In genomic region chr8:84069750-84070149, GRCm38 (mm10) we compare ENCODE assay signal across 16 mouse cellular contexts. TPM values are rescaled to one million over a fixed set of nuclear protein-coding genes. Genes with fewer than 3 reads are reported as not detected.
A peak's percentile ranks its signal among the peaks of the same experiment; 100 is the strongest.
DNase-seq lines count a peak whose midpoint lies in the region; ATAC-seq and TF ChIP-seq lines count a peak whose summit lies in the region.
"Had no signal": no experiment of that assay in that cellular context is flagged by ENCODE, and none has a peak within 500 bp of the region (broad histone marks: within the 10 kb centered on the region; RNA-seq: fewer than 3 reads in every experiment).

No protein-coding gene starts in this region.

- peaks cover 24% of the 10 kb centered on the region; the same call in 1 of the 2 replicates for H3K4me1 ChIP-seq in forebrain, postnatal 0 days (ENCODE audit: insufficient read depth)
- peaks cover 47% of the 10 kb centered on the region for H3K4me1 ChIP-seq in forebrain, embryonic 16.5 days (replicated peaks; ENCODE audit: control insufficient read depth, insufficient read depth, low read length)
- H3K4me1 ChIP-seq in midbrain, embryonic 16.5 days (ENCODE audit: control insufficient read depth, insufficient read depth, low read length), result peaks cover 53% of the 10 kb centered on the region
- peaks cover 69% of the 10 kb centered on the region for H3K4me1 ChIP-seq in midbrain, embryonic 10.5 days
- peaks cover 8% of the 10 kb centered on the region; the same call in 1 of the 2 replicates for H3K4me1 ChIP-seq in stomach, postnatal 0 days (replicated peaks; ENCODE audit: control insufficient read depth, insufficient read depth)

- WGBS in forebrain, postnatal 0 days, result 34% methylated on average over 2 of the region's 2 CpGs
- 31% methylated on average over 2 of the region's 2 CpGs for WGBS in forebrain, embryonic 16.5 days
- 46% methylated on average over 2 of the region's 2 CpGs for WGBS in midbrain, embryonic 16.5 days
- WGBS in midbrain, embryonic 10.5 days, result 74% methylated on average over 2 of the region's 2 CpGs
- WGBS in stomach, postnatal 0 days, result 56% methylated on average over 2 of the region's 2 CpGs

- H3K36me3 ChIP-seq in forebrain, postnatal 0 days (ENCODE audit: insufficient read depth), result peaks cover 6% of the 10 kb centered on the region; the same call in 1 of the 2 replicates
- no peaks in the 10 kb centered on the region for H3K36me3 ChIP-seq in forebrain, embryonic 16.5 days (ENCODE audit: control insufficient read depth, insufficient read depth)
- H3K36me3 ChIP-seq in midbrain, embryonic 16.5 days (ENCODE audit: control insufficient read depth, insufficient read depth, low read length), result no peaks in the 10 kb centered on the region
- peaks cover 11% of the 10 kb centered on the region for H3K36me3 ChIP-seq in midbrain, embryonic 10.5 days
- H3K36me3 ChIP-seq in stomach, postnatal 0 days (ENCODE audit: control insufficient read depth, insufficient read depth, low read length), result no peaks in the 10 kb centered on the region

- no peak overlapping the region for H3K9ac ChIP-seq in forebrain, postnatal 0 days
- no peak overlapping the region for H3K9ac ChIP-seq in forebrain, embryonic 16.5 days (replicated peaks; ENCODE audit: low read depth, low read length)
- H3K9ac ChIP-seq in midbrain, embryonic 16.5 days (ENCODE audit: low read depth, low read length), result peak overlapping the region; percentile 1; the same call in 1 of the 2 replicates
- H3K9ac ChIP-seq in stomach, postnatal 0 days (ENCODE audit: low read length), result no peak overlapping the region; the same call in 1 of the 2 replicates

- no peaks in the 10 kb centered on the region for H3K9me3 ChIP-seq in forebrain, postnatal 0 days (ENCODE audit: low read length)
- no peaks in the 10 kb centered on the region for H3K9me3 ChIP-seq in forebrain, embryonic 16.5 days (ENCODE audit: control insufficient read depth, low read length)
- no peaks in the 10 kb centered on the region for H3K9me3 ChIP-seq in midbrain, embryonic 16.5 days (replicated peaks; ENCODE audit: control insufficient read depth, low read length, poor library complexity, severe bottlenecking)
- H3K9me3 ChIP-seq in midbrain, embryonic 10.5 days (replicated peaks), result no peaks in the 10 kb centered on the region
- no peaks in the 10 kb centered on the region for H3K9me3 ChIP-seq in stomach, postnatal 0 days (ENCODE audit: control insufficient read depth, low read length)

- ATAC-seq in forebrain, postnatal 0 days, result no peak
- no peak for ATAC-seq in forebrain, embryonic 16.5 days
- ATAC-seq in midbrain, embryonic 16.5 days, result no peak
- ATAC-seq in stomach, postnatal 0 days (ENCODE audit: low FRiP score, low TSS enrichment), result no peak

- H3K27ac ChIP-seq in forebrain, postnatal 0 days (ENCODE audit: low read depth, low read length), result peak overlapping the region; percentile 64
- H3K27ac ChIP-seq in forebrain, embryonic 16.5 days (ENCODE audit: low read length), result no peak overlapping the region
- peak overlapping the region; percentile 50 for H3K27ac ChIP-seq in midbrain, embryonic 16.5 days (ENCODE audit: low read length)
- H3K27ac ChIP-seq in midbrain, embryonic 10.5 days (replicated peaks), result no peak overlapping the region
- H3K27ac ChIP-seq in stomach, postnatal 0 days (replicated peaks), result peak overlapping the region; percentile 40; the same call in 1 of the 2 replicates

- no peak for DNase-seq in forebrain, postnatal 0 days
- DNase-seq in kidney, adult 9 months, result peak; percentile 21
- DNase-seq in kidney, adult 18-20 months, result no peak
- no peak for DNase-seq in midbrain, embryonic 10.5 days (ENCODE audit: low spot score)
- no peak for DNase-seq in stomach, postnatal 0 days (ENCODE audit: low spot score)
- DNase-seq in thymus, postnatal 36 days, result no peak
- DNase-seq: cerebellum, postnatal 10 days; gastrocnemius, postnatal 10 days; heart, postnatal 36 days; left cerebral cortex, postnatal 4 days; right cerebral cortex, adult 18-20 months had no signal

- TF ChIP-seq EP300 in stomach, postnatal 0 days (optimal IDR thresholded peaks at IDR 0.05), result no peak

- no peaks in the 10 kb centered on the region for H3K27me3 ChIP-seq in forebrain, postnatal 0 days (ENCODE audit: insufficient read depth, low read length)
- H3K27me3 ChIP-seq in forebrain, embryonic 16.5 days (replicated peaks; ENCODE audit: control insufficient read depth, insufficient read depth, low read length), result no peaks in the 10 kb centered on the region
- no peaks in the 10 kb centered on the region for H3K27me3 ChIP-seq in midbrain, embryonic 16.5 days (ENCODE audit: control insufficient read depth, insufficient read depth, low read depth, low read length)
- H3K27me3 ChIP-seq in midbrain, embryonic 10.5 days (ENCODE audit: low read depth, poor library complexity, severe bottlenecking), result no peaks in the 10 kb centered on the region
- H3K27me3 ChIP-seq in stomach, postnatal 0 days (ENCODE audit: control insufficient read depth, insufficient read depth, low read length), result no peaks in the 10 kb centered on the region

- no peak overlapping the region for H3K4me2 ChIP-seq in forebrain, postnatal 0 days (ENCODE audit: low read depth)
- H3K4me2 ChIP-seq in forebrain, embryonic 16.5 days (ENCODE audit: low read length), result no peak overlapping the region
- peak overlapping the region; percentile 12; the same call in 1 of the 2 replicates for H3K4me2 ChIP-seq in midbrain, embryonic 16.5 days (ENCODE audit: low read length)
- H3K4me2 ChIP-seq in stomach, postnatal 0 days (replicated peaks; ENCODE audit: low read depth), result no peak overlapping the region

- no peak for TF ChIP-seq CTCF in forebrain, postnatal 0 days (IDR thresholded peaks at IDR 0.05; ENCODE audit: low read depth)
- TF ChIP-seq CTCF in stomach, postnatal 0 days (IDR thresholded peaks at IDR 0.05; ENCODE audit: low read depth), result no peak

- no peak overlapping the region for H3K4me3 ChIP-seq in forebrain, postnatal 0 days (ENCODE audit: low read depth, low read length)
- no peak overlapping the region for H3K4me3 ChIP-seq in forebrain, embryonic 16.5 days (replicated peaks; ENCODE audit: low read length)
- no peak overlapping the region for H3K4me3 ChIP-seq in midbrain, embryonic 16.5 days (ENCODE audit: low read depth, low read length)
- no peak overlapping the region for H3K4me3 ChIP-seq in midbrain, embryonic 10.5 days
- no peak overlapping the region for H3K4me3 ChIP-seq in stomach, postnatal 0 days (ENCODE audit: low read depth, low read length)

RNA-seq across cellular contexts. Expression of gene Rfx1, which starts 3.1 kb away (rescaled TPM):
- total RNA-seq in forebrain, postnatal 0 days (2014; rRNA removed), result 22.2 and 31.2 TPM in 2 replicates
- polyA plus RNA-seq in forebrain, postnatal 0 days (2015; fragmentation: Nextera tagmentation; extraction: Ambion mirVana), result 4.4 and 6.2 TPM in 2 replicates
- polyA plus RNA-seq in forebrain, embryonic 16.5 days (2015; fragmentation: Nextera tagmentation; extraction: Ambion mirVana), result 8.7 and 11.3 TPM in 2 replicates
- 11.3 and 11.7 TPM in 2 replicates for polyA plus RNA-seq in midbrain, embryonic 16.5 days (2015; fragmentation: Nextera tagmentation; extraction: Ambion mirVana)
- polyA plus RNA-seq in midbrain, embryonic 10.5 days (2016; fragmentation: Nextera tagmentation; extraction: Ambion mirVana), result 7.7 and 8.6 TPM in 2 replicates
- polyA plus RNA-seq in stomach, postnatal 0 days (2015; fragmentation: Nextera tagmentation; extraction: Ambion mirVana), result 2.7 and 3.0 TPM in 2 replicates

RNA-seq across cellular contexts. Expression of gene Gm10643, which starts 4.8 kb away (rescaled TPM):
- 3.3 and 4.7 TPM in 2 replicates for total RNA-seq in forebrain, postnatal 0 days (2014; rRNA removed)
- 1.3 and 1.6 TPM in 2 replicates for polyA plus RNA-seq in forebrain, postnatal 0 days (2015; fragmentation: Nextera tagmentation; extraction: Ambion mirVana)
- polyA plus RNA-seq in forebrain, embryonic 16.5 days (2015; fragmentation: Nextera tagmentation; extraction: Ambion mirVana), result 1.0 and 1.1 TPM in 2 replicates
- polyA plus RNA-seq in midbrain, embryonic 16.5 days (2015; fragmentation: Nextera tagmentation; extraction: Ambion mirVana), result 1.2 and 1.5 TPM in 2 replicates
- 0.69 and 1.6 TPM in 2 replicates for polyA plus RNA-seq in midbrain, embryonic 10.5 days (2016; fragmentation: Nextera tagmentation; extraction: Ambion mirVana)
- polyA plus RNA-seq in stomach, postnatal 0 days (2015; fragmentation: Nextera tagmentation; extraction: Ambion mirVana), result 0.96 and 1.2 TPM in 2 replicates

RNA-seq across cellular contexts. Expression of gene Rln3, which starts 24.9 kb away (rescaled TPM):
- total RNA-seq in forebrain, postnatal 0 days (2014; rRNA removed), result 0.33 TPM in 1 of 2 replicates, not detected in the other
- not detected in 2 replicates for polyA plus RNA-seq in forebrain, postnatal 0 days (2015; fragmentation: Nextera tagmentation; extraction: Ambion mirVana)
- not detected in 2 replicates for polyA plus RNA-seq in forebrain, embryonic 16.5 days (2015; fragmentation: Nextera tagmentation; extraction: Ambion mirVana)
- polyA plus RNA-seq in midbrain, embryonic 16.5 days (2015; fragmentation: Nextera tagmentation; extraction: Ambion mirVana), result 0.72 and 1.9 TPM in 2 replicates
- 0.20 TPM in 1 of 2 replicates, not detected in the other for polyA plus RNA-seq in midbrain, embryonic 10.5 days (2016; fragmentation: Nextera tagmentation; extraction: Ambion mirVana)
- polyA plus RNA-seq in stomach, postnatal 0 days (2015; fragmentation: Nextera tagmentation; extraction: Ambion mirVana), result 0.17 TPM in 1 of 2 replicates, not detected in the other
- total RNA-seq: gastrocnemius, postnatal 10 days; heart, postnatal 36 days; left cerebral cortex, postnatal 4 days; MEL had no signal
- polyA plus RNA-seq: lung, embryonic 16.5 days; neural tube, embryonic 11.5 days had no signal

RNA-seq across cellular contexts. Expression of gene Il27ra, which starts 27.4 kb away (rescaled TPM):
- 0.31 and 0.86 TPM in 2 replicates for total RNA-seq in forebrain, postnatal 0 days (2014; rRNA removed)
- polyA plus RNA-seq in forebrain, postnatal 0 days (2015; fragmentation: Nextera tagmentation; extraction: Ambion mirVana), result 0.29 and 0.45 TPM in 2 replicates
- polyA plus RNA-seq in forebrain, embryonic 16.5 days (2015; fragmentation: Nextera tagmentation; extraction: Ambion mirVana), result 0.65 and 0.79 TPM in 2 replicates
- polyA plus RNA-seq in midbrain, embryonic 16.5 days (2015; fragmentation: Nextera tagmentation; extraction: Ambion mirVana), result 0.26 and 0.47 TPM in 2 replicates
- 0.17 and 0.21 TPM in 2 replicates for polyA plus RNA-seq in midbrain, embryonic 10.5 days (2016; fragmentation: Nextera tagmentation; extraction: Ambion mirVana)
- 0.40 and 0.44 TPM in 2 replicates for polyA plus RNA-seq in stomach, postnatal 0 days (2015; fragmentation: Nextera tagmentation; extraction: Ambion mirVana)

RNA-seq across cellular contexts. Expression of gene Dcaf15, which starts 34.8 kb away (rescaled TPM):
- 49.5 and 63.2 TPM in 2 replicates for total RNA-seq in forebrain, postnatal 0 days (2014; rRNA removed)
- 16.3 and 17.2 TPM in 2 replicates for polyA plus RNA-seq in forebrain, postnatal 0 days (2015; fragmentation: Nextera tagmentation; extraction: Ambion mirVana)
- 16.0 and 20.6 TPM in 2 replicates for polyA plus RNA-seq in forebrain, embryonic 16.5 days (2015; fragmentation: Nextera tagmentation; extraction: Ambion mirVana)
- polyA plus RNA-seq in midbrain, embryonic 16.5 days (2015; fragmentation: Nextera tagmentation; extraction: Ambion mirVana), result 20.6 and 24.7 TPM in 2 replicates
- polyA plus RNA-seq in midbrain, embryonic 10.5 days (2016; fragmentation: Nextera tagmentation; extraction: Ambion mirVana), result 16.3 and 17.5 TPM in 2 replicates
- polyA plus RNA-seq in stomach, postnatal 0 days (2015; fragmentation: Nextera tagmentation; extraction: Ambion mirVana), result 4.1 and 4.4 TPM in 2 replicates

Comparison
In these comparisons a context has a peak if more than half of its experiments do, and no peak if none do; other contexts are left out.
1. H3K27ac ChIP-seq: peak in forebrain, postnatal 0 days (single experiment), midbrain, embryonic 16.5 days (single experiment) and stomach, postnatal 0 days (single experiment); none in forebrain, embryonic 16.5 days (single experiment) and midbrain, embryonic 10.5 days (single experiment).